Mouse (Mus musculus): ENCODE results near the gene Uba5. TPM values are rescaled to one million over a fixed set of nuclear protein-coding genes. Genes with fewer than 3 reads are reported as not detected.

Uba5 gene
- total RNA-seq (2021), result 10 to 100 TPM; 43.4 to 46.5 TPM
- long read RNA-seq, transcript Uba5-201 (12 exons, 2,404 nt), result major isoform, 42 of 52 reads
- long read RNA-seq, partial matches to known transcripts, result 2 of 52 reads
- long read RNA-seq, other reads (novel, unspliced or antisense), result 8 of 52 reads

DNA sequence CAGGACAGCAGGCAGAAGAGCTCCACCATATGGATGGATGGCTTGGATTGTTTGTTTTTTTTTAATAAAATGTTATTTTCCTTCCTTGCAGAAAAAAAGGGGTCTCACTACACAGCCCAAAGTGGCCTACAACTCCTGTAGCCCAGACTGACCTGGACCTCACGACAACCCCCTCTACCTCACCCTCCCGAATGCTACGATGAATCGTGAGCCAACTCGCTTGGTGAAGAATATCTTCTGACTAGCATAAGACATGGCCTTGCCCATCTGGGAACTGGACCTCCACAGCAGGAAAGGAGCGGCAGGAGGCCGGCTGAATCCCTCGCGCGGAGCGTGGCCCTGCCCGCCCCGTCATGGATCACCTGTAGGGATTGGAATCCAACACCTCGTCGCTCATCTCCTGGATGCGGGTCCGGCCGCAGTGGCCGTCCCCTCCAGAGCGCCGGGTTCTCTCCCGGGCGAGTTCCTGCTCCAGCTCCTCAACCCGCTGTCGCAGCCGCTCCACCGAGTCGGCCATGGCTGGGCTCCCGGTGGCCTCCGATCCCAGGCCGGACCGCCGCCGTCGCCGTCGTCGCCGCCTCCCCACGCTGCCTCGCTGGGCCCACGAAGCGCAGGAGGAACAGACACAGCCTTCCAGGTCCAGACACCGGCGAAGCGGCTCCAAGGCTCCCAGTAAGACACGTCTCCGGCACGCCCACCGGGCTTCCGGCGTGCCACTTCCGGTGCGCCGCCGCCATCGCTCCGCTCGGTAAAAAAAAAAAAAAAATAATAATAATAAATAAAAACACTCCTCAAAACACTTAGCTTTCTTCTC lies at the start of gene Uba5:
Gene Uba5, minus strand, starts transcription at position 705 of the 814 bp plus-strand sequence.
- no peak for DNase-seq (ENCODE audit: low spot score in 2 of 2)

DNA sequence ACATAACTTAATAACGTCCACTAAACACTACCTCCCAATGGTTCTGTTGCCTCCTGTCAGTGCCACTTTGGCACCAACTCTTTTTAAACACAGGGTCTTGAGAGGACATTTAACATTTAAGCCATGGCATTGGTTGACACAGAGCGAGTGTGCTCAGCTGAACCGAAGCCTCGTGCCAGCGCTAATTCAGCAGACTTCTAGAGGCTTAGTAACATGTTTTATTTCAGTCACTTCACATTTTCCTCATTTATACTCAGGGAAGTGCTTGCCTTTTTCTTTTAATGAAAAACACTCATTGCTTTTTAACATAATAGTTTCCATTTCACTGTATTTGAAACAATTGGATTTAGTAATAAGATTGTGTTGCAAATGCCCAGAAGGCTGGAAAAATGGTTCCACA lies 46.2 kb upstream of the Uba5 start:
- DNase-seq (ENCODE audit: low spot score in 2 of 2), result no peak

DNA sequence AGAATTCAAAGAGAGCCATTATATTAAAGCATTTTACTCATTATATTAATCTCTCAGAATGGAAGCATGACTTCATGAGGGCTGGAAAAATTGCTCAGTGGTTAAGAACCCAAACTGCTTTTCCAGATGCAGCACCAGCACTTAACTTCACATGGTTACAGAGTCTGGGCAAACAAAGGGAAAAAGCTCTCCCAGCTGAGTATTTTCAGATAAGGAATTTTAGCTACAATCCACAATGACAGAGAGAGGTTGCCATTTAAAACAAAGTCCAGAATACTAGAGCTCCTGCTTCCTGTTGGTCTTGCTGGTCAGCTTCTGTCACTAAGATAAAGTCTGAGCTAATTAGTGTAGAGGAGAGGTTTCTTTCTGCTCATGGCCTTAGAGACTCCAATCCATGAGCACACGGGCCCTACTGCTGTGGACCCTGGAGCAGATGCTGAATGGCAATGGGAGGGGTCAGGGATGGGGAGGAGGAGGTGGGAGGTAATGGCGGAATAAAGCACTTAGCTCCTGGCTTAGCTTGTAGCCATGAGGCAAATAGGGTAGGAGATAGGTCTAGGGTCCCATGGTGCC lies 45.7 kb upstream of the Uba5 start:
- no peak for DNase-seq (ENCODE audit: low spot score in 2 of 2)

- DNase-seq (ENCODE audit: low spot score in 2 of 2), result no peak
Observed at GRCm38 (mm10) chr9:104107482-104107881, 44.5 kb upstream of the Uba5 start.

GRCm38 (mm10) chr9:104106930-104107329 lies 44.0 kb upstream of the Uba5 start:
- no peak for DNase-seq (ENCODE audit: low spot score in 2 of 2)

- DNase-seq (ENCODE audit: low spot score in 2 of 2), result no peak
Observed at GRCm38 (mm10) chr9:104104986-104105385, 42.1 kb upstream of the Uba5 start.

DNA sequence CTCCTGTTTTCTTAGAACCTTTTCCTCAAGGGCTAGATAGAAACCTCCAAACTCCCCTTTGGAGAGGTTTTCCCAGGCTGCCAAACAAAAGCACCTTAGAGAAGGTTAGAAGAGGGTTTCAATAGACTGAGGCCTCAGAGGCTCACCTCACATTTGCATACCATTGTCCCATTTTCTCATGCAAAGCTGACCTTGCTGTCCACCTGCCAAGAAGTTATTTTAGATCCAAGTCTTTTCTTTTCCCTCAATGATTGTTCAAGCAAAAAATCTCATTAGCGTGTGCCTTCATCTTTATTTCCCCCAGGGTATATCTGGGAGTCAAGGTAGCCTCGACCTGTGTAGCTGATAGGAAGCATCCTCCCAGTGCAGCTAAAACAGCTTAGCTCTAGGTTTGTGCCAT lies 40.0 kb upstream of the Uba5 start:
- no peak for DNase-seq (ENCODE audit: low spot score in 2 of 2)

DNA sequence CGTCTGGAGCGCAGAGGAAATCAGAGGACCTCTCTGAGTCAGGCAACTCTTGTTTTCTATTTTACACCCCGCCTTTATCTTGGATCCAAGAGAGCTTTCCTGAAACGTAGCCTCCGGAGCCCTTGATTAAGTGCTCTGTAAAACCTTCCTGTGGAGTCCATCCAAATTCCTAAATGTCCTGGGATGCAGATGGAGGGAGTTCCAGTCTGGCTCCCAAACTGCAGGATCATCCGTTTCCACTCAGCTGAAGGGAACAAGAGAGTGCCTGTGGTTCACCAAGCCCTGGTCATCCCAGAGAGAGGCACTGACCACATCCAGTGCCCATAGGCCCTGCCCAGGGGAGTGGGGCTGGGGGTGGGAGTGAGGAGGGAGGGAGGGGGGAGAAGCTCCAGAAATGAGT lies 39.4 kb upstream of the Uba5 start:
- no peak for DNase-seq (ENCODE audit: low spot score in 2 of 2)

DNA sequence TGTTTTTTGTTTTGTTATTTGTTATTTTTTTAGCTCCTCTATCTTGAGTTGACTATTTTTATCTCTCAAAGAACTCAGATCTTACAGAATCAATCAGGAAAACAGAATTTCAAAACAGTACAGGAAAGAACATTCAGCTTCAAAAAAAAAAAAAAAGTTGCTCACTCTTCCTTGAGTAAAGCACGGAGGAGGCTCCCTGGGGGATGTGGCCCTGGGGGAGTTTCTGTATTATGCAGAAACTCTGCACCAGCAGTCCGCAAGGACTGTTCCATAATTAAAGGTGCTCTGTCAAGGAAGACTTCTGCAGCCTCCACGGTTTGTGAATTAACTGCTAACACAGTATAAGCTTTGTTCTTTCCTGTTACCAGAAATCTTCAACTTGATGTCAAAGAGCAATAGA lies 38.5 kb upstream of the Uba5 start:
- no peak for DNase-seq (ENCODE audit: low spot score in 2 of 2)

- DNase-seq (ENCODE audit: low spot score in 2 of 2), result no peak
Observed at GRCm38 (mm10) chr9:104100822-104101221, 37.9 kb upstream of the Uba5 start.

DNA sequence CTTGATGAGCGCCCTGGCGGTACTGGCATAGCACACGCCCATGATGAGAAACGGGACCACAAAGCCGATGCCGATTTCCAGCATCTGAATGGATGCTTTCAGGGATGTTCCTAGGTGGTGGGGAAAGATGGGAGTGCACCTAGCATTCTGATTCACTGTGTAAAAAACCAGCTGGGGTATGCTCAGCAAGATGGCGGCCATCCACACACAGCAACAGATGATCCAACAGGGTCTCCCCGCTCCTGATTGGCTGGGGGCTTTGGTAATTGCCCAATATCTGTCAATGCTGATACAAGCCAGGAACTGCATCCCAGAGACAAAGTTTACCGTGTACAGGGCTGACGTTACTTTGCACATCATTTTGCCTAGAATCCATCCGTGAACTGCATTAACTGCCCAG lies 36.1 kb upstream of the Uba5 start:
- peak in 1 of 2 experiments; percentile 36 for DNase-seq (ENCODE audit: low spot score in 2 of 2)

GRCm38 (mm10) chr9:104098256-104098655 lies 35.3 kb upstream of the Uba5 start:
- DNase-seq (ENCODE audit: low spot score in 2 of 2), result no peak

DNA sequence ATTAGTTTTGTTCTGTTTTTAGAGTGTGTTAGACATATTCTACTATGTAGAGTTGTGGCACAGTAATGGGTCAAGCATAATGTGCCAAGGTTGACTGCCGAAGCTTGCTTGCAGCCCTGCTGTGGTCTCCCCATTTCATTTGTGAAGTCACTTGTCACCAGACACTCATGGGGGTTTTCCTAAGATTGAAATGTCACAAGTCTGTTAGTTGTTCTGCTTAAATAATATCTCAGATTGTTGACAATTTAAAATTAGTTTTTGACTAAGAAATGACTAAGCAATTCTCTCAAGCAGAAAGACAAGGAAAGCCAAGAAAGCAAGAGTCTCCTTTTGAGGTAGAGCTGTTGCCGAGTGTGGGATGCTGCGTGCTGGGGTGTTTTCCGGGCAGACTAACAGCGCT lies 30.0 kb upstream of the Uba5 start:
- no peak for DNase-seq (ENCODE audit: low spot score in 2 of 2)

DNA sequence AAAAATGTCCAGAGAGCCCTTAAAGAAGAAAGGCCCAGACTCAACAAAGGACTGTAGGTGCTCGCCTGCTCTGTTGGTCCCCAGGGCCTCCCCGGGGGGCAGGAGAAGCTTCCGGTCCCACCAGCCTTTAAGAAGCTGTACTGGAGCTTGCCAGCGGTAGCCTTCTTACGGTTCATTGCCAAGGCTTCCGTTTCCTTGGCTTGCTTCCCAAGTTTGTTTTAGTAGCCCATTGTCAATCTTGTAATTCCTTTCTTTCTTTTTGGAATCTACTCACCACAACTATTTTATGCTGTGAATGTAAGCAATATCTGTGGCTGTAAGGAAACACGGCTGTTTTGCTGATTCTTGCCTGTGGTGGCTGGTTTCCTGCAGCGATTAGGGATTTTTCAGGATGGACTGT lies 25.6 kb upstream of the Uba5 start:
- DNase-seq (ENCODE audit: low spot score in 2 of 2), result peak in 1 of 2 experiments; percentile 22

DNA sequence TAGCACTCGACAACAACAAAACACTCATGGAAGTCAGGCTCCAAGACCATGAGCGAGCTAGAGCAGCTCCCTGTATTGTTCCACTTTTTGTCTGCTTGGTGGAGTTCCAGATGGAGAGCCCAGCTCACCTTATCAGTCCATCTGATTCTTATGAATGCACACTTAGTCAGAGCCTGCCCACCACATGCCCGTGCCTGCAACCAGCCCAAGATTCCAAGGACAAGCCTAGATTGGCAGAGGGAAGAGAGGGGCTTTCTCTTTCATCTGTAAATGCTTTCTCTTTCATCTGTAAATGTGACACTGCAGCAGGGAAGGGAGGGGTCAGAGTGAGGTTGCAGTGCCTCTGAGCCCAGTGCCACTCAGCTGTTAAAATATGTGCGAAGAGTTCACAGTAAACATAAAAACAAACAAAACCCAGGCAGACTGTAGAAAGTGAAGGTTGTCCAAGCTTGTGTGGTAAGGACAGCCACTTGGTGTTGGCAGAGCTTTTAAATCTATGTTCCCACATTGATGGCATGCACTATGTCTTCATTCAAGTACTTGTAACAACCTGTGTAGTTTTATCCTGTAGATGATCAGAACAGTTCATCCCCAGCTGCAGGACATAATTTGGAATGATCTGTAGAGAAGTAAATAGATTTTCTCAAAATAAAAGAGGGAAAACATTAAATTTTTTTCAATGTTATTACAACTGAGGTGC lies 22.9 kb upstream of the Uba5 start:
- no peak for DNase-seq (ENCODE audit: low spot score in 2 of 2)

GRCm38 (mm10) chr9:104080038-104080437 lies 17.1 kb upstream of the Uba5 start:
- DNase-seq (ENCODE audit: low spot score in 2 of 2), result no peak

DNA sequence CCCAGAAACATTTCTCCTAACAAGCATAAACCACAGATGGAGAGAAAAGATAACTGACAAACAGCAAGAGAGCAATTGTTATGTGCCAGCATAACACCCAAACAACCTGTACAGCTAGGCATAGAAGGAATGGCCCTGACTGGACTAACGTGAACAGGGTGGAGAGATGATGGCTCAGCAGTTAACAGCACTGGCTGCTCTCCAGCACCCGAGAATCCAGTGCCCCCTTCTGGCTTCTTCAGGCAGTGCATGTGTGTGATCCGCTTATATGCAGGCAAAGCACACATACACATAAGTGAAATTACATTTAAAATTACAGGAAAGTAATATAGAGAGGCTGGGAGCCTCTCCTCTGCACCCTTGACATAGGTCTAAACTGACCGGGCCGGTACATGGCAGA lies 16.4 kb upstream of the Uba5 start:
- peak; percentile 49 to 58 for DNase-seq (ENCODE audit: low spot score in 2 of 2)

DNA sequence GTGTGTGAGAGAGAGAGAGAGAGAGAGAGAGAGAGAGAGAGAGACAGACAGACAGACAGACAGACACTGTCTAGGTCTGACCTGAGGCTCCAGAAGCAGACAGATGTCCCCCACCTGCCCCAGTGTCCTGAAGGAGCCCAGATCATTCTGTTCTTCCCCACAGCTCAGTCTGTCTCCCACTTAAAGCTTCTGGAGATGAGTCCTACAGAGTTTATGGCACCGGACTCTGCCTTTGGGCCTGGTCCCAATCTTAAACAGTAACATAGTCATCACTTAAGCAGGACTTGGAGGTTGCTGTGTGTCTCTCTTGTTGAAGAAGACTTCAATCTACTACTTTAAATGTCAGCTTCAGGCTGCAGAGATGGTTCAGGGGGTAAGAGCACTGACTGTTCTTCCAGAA lies 15.8 kb upstream of the Uba5 start:
- no peak for DNase-seq (ENCODE audit: low spot score in 2 of 2)

DNA sequence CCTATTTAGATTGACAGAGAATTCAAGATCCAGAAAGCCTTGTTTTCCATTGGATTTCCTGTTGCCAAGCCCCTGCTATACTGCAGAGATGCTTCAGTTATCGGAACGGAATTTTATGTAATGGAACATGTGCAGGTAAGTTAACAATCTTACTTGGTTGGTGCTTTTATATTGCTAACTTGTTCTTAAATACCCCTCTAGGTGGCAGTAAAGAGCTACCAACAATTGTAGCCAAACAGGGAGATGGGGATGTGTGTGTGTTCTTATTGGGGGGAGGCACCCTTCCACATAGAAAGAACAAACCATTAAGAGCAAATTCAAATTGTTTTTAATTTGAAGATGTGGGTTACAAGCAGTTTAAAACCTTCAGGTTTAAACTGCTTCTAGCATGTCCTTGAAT lies 12.9 kb upstream of the Uba5 start:
- no peak for DNase-seq (ENCODE audit: low spot score in 2 of 2)

DNA sequence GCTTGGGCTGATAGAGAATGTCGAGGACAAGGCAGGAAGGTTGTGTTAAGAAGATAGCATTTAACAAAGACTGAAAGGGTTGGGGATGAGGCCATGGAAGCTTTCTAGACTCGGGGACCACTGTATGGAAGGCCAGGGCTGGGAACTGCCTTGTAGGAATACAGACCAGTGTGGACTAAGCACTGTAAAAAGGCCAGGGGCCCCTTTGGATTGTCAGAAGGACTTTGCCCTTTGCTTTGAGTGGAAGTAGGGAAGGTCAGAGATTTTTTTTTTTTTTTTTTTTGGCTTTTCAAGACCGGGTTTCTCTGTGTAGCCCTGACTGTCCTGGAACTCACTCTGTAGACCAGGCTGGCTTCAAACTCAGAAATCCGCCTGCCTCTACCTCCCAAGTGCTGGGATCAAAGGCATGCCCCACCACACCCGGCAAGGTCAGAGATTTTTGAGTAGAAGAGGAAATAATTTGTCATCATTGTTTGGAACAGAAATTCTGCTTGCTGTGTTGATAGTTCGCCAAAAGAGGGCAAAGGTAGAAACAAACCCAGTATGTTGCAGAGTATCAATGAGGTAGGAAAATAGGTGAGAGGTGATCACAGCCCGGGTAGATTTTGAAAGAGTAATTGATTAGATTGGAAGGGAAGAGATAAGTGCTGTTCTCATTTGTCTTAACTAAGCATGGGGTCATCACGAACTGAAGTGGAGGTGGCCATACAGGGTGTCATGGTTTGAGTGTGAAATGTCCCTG lies 8.1 kb upstream of the Uba5 start:
- DNase-seq (ENCODE audit: low spot score in 2 of 2), result no peak

- no peak for DNase-seq (ENCODE audit: low spot score in 2 of 2)
Observed at GRCm38 (mm10) chr9:104070241-104070640, 7.3 kb upstream of the Uba5 start.
